Mouse (Mus musculus): ENCODE measurements around the gene Prdm12.
"Not testable (repeated sequence)": the region's sequence is repeated elsewhere in the genome, so short reads cannot be mapped to it uniquely, and the experiment has no call there.

The Prdm12 gene

DNA sequence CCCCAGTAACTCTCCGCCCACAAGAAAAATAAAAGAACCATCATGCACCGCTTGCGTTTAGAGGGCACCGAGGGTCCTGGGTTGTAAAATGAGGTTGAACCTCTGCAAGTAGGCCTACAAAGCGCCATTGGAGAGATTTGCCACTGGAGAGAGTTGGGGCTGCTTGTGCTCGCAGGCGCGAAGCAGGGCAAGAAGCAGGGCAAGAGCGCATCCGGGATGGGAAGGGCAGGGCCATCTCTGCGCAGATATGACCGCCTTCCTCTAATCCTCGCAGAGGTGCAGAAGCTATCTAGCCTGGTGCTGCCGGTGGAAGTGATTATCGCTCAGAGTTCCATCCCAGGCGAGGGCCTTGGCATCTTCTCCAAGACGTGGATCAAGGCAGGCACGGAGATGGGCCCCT lies 2.1 kb downstream of the Prdm12 start:
- no peak for DNase-seq (ENCODE audit: low read depth, low spot score)

GRCm38 (mm10) chr2:31653971-31654853 lies 14.4 kb downstream of the Prdm12 start:
- no peak for DNase-seq (ENCODE audit: low read depth, low spot score)

GRCm38 (mm10) chr2:31654854-31655559 lies 15.2 kb downstream of the Prdm12 start:
- no peak for DNase-seq (ENCODE audit: low read depth, low spot score)

GRCm38 (mm10) chr2:31656374-31656773 lies 16.5 kb downstream of the Prdm12 start:
- DNase-seq (ENCODE audit: low read depth, low spot score): no peak

DNA sequence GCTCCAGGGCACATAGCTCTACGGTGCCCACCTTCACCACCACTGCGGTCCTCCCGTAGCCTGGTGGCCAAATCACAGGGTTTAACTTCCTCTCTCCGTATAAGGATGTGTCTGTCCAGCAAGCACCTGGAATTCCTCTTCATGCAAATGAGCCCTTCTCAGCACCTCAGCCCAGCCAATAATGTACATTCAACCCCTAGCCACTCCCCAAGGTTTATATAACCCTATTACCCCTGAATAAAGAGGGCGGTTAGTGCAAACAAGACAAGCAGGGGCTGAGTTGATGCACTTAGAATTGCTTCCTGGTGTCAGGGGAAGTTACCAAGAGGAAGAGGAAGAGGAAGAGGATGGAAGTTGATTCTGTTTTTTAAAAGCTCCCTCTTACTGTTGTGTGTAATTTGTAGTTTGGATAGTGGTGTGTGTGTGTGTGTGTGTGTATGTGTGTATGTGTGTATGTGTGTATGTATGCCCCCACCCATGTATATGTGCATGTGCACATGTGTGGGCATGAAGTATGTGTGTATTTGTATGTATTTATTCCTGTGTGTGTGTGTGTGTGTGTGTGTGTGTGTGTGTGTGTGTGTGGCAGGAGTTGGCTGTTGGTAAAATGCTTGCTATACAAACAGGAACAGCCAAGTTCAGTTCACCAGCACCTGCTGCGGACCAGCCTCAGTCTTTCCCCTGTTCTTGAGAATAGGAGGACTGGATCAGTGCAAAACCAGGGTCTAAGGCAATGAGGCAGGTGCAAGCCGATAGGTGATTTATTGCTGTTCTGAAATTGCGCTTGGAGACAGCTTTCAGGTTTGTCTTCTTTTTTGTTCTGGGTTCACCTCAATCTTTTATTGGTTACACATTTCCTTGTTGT lies 23.3 kb downstream of the Prdm12 start:
- DNase-seq (ENCODE audit: low read depth, low spot score): no peak

DNA sequence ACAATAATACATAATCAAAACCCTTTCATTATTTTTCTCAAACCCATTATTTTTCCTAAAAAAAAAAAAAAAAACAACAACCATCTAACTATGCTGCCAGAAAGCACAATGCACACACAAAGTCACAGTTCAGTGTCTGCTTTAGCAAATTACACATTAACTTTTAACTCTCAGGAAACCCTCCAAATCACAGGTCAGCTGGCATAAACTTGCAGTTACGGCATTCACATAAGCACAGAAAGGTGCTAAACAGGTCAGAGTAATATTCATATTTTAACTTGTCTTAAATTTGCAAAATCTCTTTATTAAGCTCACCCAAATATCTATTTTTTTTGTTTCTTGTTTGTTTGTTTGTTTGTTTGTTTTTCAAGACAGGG lies 24.0 kb downstream of the Prdm12 start:
- DNase-seq (ENCODE audit: low read depth, low spot score): no peak

- DNase-seq (ENCODE audit: low read depth, low spot score): no peak
Observed at GRCm38 (mm10) chr2:31667332-31667731, 27.5 kb downstream of the Prdm12 start.

- DNase-seq (ENCODE audit: low read depth, low spot score): peak; percentile 97
Observed at GRCm38 (mm10) chr2:31670551-31671035, 30.8 kb downstream of the Prdm12 start, which contains the start of gene Exosc2. Gene Exosc2, plus strand, starts transcription at chr2:31670715.

- no peak for DNase-seq (ENCODE audit: low read depth, low spot score)
Observed at GRCm38 (mm10) chr2:31678641-31679040, 38.8 kb downstream of the Prdm12 start.

DNA sequence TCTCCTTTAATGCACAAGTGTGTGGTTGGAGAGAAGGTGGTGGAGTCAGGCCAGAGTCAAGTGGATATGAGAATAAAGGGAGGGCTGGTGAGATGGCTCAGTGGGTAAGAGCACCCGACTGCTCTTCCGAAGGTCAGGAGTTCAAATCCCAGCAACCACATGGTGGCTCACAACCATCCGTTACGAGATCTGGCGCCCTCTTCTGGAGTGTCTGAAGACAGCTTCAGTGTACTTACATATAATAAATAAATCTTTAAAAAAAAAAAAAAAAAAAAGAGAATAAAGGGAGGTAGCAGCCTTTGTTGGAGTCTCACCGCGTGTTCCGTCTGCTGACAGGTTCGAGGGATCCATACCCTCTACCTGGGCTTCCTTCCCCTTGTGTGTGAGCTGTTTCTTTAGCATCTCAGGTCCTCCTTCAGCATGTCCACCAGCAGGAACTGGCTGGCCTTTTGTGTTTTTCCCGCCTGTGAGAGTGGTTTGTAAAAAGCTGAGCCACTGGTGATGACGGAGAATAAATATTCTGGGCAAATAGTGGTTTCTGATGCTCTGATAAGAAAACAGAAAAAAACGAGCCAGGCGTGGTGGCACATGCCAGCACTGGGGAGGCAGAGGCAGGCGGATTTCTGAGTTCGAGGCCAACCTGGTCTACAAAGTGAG lies 41.3 kb downstream of the Prdm12 start:
- not testable (repeated sequence) for DNase-seq (ENCODE audit: low read depth, low spot score)

GRCm38 (mm10) chr2:31681731-31682235 lies 41.9 kb downstream of the Prdm12 start:
- no peak for DNase-seq (ENCODE audit: low read depth, low spot score)

DNA sequence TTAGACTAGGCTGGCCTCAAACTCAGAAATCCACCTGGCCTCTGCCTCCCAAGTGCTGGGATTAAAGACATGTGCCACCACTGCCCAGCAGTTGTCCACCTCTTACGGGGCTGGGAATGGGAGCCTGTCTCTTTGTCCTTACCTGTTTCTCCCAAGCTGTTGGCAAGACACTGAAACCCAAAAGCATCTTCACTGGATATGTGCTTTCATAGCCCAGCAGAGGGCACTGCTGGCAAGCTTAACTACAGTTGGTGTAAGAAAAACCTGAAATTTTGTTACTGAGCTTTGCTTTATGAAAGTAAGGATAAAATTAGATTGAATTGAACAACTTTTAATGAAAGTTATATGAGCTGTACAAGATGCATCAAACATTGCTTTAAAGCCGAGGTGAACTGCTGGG lies 43.8 kb downstream of the Prdm12 start:
- peak; percentile 56 for DNase-seq (ENCODE audit: low read depth, low spot score)

- DNase-seq (ENCODE audit: low read depth, low spot score): peak; percentile 96
Observed at GRCm38 (mm10) chr2:31688074-31688925, 48.5 kb downstream of the Prdm12 start, which contains the start of gene Abl1. Gene Abl1, plus strand, starts transcription at chr2:31688376.

GRCm38 (mm10) chr2:31689045-31689444 lies 49.2 kb downstream of the Prdm12 start:
- DNase-seq (ENCODE audit: low read depth, low spot score): no peak

GRCm38 (mm10) chr2:31690063-31690462 lies 50.2 kb downstream of the Prdm12 start:
- no peak for DNase-seq (ENCODE audit: low read depth, low spot score)

DNA sequence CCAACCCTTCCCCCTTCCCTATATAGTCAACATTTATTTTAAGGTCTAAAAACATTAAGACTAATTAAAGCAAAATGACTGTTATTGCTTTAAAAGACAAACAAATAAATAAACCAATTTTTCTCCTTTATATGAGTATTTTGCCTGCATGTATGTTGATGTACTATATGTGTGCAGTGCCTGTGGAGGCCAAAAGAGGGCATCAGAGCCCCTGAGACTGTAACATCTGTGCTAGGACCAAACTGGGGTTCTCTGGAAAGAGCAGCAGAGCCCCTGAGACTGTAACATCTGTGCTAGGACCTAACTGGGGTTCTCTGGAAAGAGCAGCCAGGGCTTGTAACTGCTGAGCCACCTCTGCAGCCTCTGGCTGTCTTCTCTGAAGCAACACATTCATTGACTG lies 58.4 kb downstream of the Prdm12 start:
- DNase-seq (ENCODE audit: low read depth, low spot score): no peak

GRCm38 (mm10) chr2:31700545-31701446 lies 61.0 kb downstream of the Prdm12 start:
- DNase-seq (ENCODE audit: low read depth, low spot score): peak; percentile 44

DNA sequence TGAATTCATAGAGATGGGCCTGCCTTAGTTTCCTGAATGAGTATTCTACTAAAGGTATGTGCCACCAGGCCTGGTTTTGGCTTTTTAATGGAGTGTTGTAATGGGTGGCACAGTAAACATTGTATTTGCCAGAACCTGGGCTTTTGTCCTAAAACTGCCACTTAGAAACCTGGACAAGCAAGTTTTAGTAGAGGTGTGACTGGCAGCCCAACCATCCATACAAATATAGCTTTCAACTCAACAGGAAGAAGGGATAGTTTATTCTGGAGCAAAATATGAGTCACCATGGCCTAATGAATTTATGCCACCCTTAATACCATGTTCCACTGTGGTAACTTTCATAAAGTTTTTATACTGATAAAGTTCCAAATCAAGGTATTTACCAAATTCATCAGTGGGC lies 63.4 kb downstream of the Prdm12 start:
- DNase-seq (ENCODE audit: low read depth, low spot score): no peak
